Mouse (Mus musculus): ENCODE data around the gene Ppp1r1b. TPM values are rescaled to one million over a fixed set of nuclear protein-coding genes. Genes with fewer than 3 reads are reported as not detected.

Gene Ppp1r1b
- total and polyA plus RNA-seq, 3 experiments: 0.08 TPM; not detected in 2

DNA sequence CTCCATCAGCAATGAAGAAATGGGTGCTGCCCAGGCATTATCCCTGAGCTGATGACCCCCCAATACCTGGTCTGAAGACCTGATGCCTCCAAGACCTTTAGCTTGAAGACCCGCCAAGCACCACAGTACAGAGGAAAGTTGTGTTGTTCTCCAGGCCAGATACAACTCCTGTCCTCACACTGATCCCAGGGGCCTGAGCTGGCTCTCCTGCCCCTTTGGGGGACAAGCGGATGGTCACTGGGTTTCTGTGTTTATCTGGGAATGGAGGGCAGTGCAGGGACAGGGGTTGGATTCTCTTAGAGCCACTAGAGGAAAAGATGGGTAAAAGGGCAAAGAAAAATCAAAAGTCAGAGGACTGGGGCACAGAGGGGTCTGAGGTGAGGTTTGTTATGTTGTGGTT, 28.3 kb upstream of the Ppp1r1b start:
- Histone ChIP-seq H3K27ac (ENCODE audit: insufficient read depth, low read depth) (no peak overlapping the region), H3K9me3 (replicated peaks; ENCODE audit: low read length) (no peaks in the 10 kb centered on the region), H3K4me3 (replicated peaks in 1 of 3; ENCODE audit: low read depth in 2 of 3, low read length in 2 of 3, poor library complexity in 1 of 3) (no peak overlapping the region), H3K4me2 (ENCODE audit: insufficient read depth, low read depth, poor library complexity, severe bottlenecking) (no peak overlapping the region), H3K27me3 (replicated peaks) (peaks cover 99% of the 10 kb centered on the region), H3K79me2 (replicated peaks; ENCODE audit: control insufficient read depth, extremely low read depth, insufficient read depth, poor library complexity, severe bottlenecking) (no peaks in the 10 kb centered on the region), H3K36me3 (replicated peaks in 1 of 2; ENCODE audit: control insufficient read depth in 1 of 2, insufficient read depth in 1 of 2, low read length in 1 of 2) (no peaks in the 10 kb centered on the region), H3K9ac (ENCODE audit: insufficient read depth, low read depth) (no peak overlapping the region), H3K4me1 (ENCODE audit: control insufficient read depth in 1 of 2, insufficient read depth in 2 of 2) (no peaks in the 10 kb centered on the region)
- no peak for DNase-seq (ENCODE audit: extremely low read depth)
- dilution Hi-C loops (cut with MboI; ENCODE audit: extremely low pct_ligation_motif_present, extremely low pct_unique_long_range_greater_than_20kb, low sequenced_read_pairs) (no loop called here), in situ Hi-C loops (cut with MboI; ENCODE audit: low pct_ligation_motif_present, low pct_unique_long_range_greater_than_20kb, low sequenced_read_pairs) (no loop called here)
- no peak for TF ChIP-seq NELFE (IDR thresholded peaks at IDR 0.05; ENCODE audit: low read depth, low read length)
- TF ChIP-seq MAFK (IDR thresholded peaks at IDR 0.05; ENCODE audit: insufficient replicate concordance, low read length): no peak
- no peak for TF ChIP-seq POLR2A (IDR thresholded peaks at IDR 0.05; ENCODE audit: low read depth, low read length)

DNA sequence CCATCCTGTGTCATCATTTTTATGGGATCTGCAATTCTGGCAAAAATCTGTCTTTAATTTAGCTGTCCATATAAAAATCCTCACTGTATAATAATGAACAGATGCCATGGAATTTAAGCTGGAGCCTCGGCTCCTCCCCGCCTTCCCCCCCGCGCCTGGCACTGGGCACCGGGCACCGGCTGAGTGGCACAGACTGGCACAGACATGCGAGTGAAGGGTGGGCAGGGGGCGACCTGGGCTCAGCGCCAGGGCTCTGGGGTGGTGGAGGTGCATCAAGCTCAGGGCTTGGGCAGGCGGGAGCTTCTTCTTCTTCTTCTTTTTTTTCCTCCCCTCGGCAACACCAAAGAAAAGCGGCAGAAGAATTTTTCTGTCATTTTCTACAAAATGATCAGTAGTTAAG, 27.8 kb upstream of the Ppp1r1b start:
- dilution Hi-C loops (cut with MboI; ENCODE audit: extremely low pct_ligation_motif_present, extremely low pct_unique_long_range_greater_than_20kb, low sequenced_read_pairs): no loop called here

DNA sequence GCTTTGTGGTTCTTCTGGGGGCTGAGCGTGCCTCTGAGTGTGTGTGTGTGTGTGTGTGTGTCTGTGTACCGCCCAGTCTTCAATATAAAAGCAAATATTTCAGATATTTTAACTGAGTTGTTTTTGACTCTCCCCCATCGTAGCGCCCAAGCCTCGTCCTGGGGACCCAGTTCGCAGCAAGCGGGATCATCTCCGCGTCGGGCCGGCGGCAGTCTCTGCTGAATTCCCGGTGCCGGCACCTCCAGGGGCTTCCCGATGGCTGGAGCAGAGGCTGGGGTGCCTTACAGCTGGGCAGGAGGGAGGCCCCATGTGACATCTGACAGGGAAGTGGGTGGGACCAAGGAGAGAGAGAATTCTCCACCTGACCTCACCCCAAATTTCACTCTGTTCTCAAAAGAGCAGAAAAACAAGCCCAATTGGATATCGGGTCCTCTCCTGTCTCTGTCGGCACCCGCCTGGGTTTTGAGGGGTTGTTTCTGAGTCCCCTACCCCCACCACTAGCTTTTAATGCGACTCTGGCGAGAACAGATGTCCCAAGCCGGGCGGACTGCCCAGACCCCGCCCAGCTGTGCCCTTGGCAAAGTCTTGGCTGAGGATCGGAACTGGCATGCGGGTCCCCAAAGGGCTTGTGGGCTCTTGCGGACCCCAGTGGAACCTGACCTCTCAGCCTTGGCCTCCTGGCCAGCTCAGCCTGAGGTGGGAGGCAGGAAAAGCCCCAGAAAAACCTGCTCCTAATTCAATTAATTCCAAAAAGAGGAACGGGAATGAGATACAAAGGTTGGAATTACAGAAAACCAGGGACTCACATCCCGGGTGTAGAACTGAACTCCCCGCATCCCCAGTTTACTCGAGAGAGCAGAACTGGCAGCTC, 27.2 kb upstream of the Ppp1r1b start:
- Histone ChIP-seq H3K9ac (ENCODE audit: insufficient read depth, low read depth) (no peak overlapping the region), H3K36me3 (replicated peaks in 1 of 2; ENCODE audit: control insufficient read depth in 1 of 2, insufficient read depth in 1 of 2, low read length in 1 of 2) (no peaks in the 10 kb centered on the region), H3K79me2 (replicated peaks; ENCODE audit: control insufficient read depth, extremely low read depth, insufficient read depth, poor library complexity, severe bottlenecking) (no peaks in the 10 kb centered on the region), H3K4me3 (replicated peaks in 1 of 3; ENCODE audit: low read depth in 2 of 3, low read length in 2 of 3, poor library complexity in 1 of 3) (no peak overlapping the region), H3K27ac (ENCODE audit: insufficient read depth, low read depth) (no peak overlapping the region), H3K4me2 (ENCODE audit: insufficient read depth, low read depth, poor library complexity, severe bottlenecking) (no peak overlapping the region), H3K9me3 (replicated peaks; ENCODE audit: low read length) (no peaks in the 10 kb centered on the region), H3K4me1 (ENCODE audit: control insufficient read depth in 1 of 2, insufficient read depth in 2 of 2) (no peaks in the 10 kb centered on the region), H3K27me3 (replicated peaks) (peaks cover 97% of the 10 kb centered on the region)
- TF ChIP-seq MYC (IDR thresholded peaks at IDR 0.05; ENCODE audit: low read depth, low read length) (no peak), PAX5 (IDR thresholded peaks at IDR 0.05; ENCODE audit: low read length) (no peak), BHLHE40 (IDR thresholded peaks at IDR 0.05; ENCODE audit: low read depth, low read length) (no peak), CHD2 (IDR thresholded peaks at IDR 0.05; ENCODE audit: low read length) (no peak), ELF1 (IDR thresholded peaks at IDR 0.05; ENCODE audit: low read depth, low read length) (no peak), ZNF384 (IDR thresholded peaks at IDR 0.05; ENCODE audit: low read depth, low read length) (no peak), MAFK (IDR thresholded peaks at IDR 0.05; ENCODE audit: insufficient replicate concordance, low read length) (no peak), MAZ (IDR thresholded peaks at IDR 0.05; ENCODE audit: low read depth, low read length) (no peak), CTCF (conservative IDR thresholded peaks at IDR 0.05 in 1 of 2, IDR thresholded peaks at IDR 0.05 in 1 of 2; ENCODE audit: low read depth in 2 of 2, low read length in 2 of 2) (no peak), USF1 (IDR thresholded peaks at IDR 0.05; ENCODE audit: low read depth, low read length) (no peak)
- dilution Hi-C loops (cut with MboI; ENCODE audit: extremely low pct_ligation_motif_present, extremely low pct_unique_long_range_greater_than_20kb, low sequenced_read_pairs) (no loop called here), in situ Hi-C loops (cut with MboI; ENCODE audit: low pct_ligation_motif_present, low pct_unique_long_range_greater_than_20kb, low sequenced_read_pairs) (no loop called here)
- no peak for DNase-seq (ENCODE audit: extremely low read depth)

More for the DNA sequence above, 27.8 kb upstream of the Ppp1r1b start:
- Histone ChIP-seq H3K9ac (ENCODE audit: insufficient read depth, low read depth) (no peak overlapping the region), H3K4me1 (ENCODE audit: control insufficient read depth in 1 of 2, insufficient read depth in 2 of 2) (no peaks in the 10 kb centered on the region), H3K4me2 (ENCODE audit: insufficient read depth, low read depth, poor library complexity, severe bottlenecking) (no peak overlapping the region), H3K4me3 (replicated peaks in 1 of 3; ENCODE audit: low read depth in 2 of 3, low read length in 2 of 3, poor library complexity in 1 of 3) (no peak overlapping the region), H3K36me3 (replicated peaks in 1 of 2; ENCODE audit: control insufficient read depth in 1 of 2, insufficient read depth in 1 of 2, low read length in 1 of 2) (no peaks in the 10 kb centered on the region), H3K9me3 (replicated peaks; ENCODE audit: low read length) (no peaks in the 10 kb centered on the region), H3K27ac (ENCODE audit: insufficient read depth, low read depth) (no peak overlapping the region), H3K27me3 (replicated peaks) (peaks cover 99% of the 10 kb centered on the region), H3K79me2 (replicated peaks; ENCODE audit: control insufficient read depth, extremely low read depth, insufficient read depth, poor library complexity, severe bottlenecking) (no peaks in the 10 kb centered on the region)
- DNase-seq (ENCODE audit: extremely low read depth): no peak
- TF ChIP-seq USF2 (conservative IDR thresholded peaks at IDR 0.05; ENCODE audit: low read depth, low read length): no peak
- no peak for TF ChIP-seq PAX5 (IDR thresholded peaks at IDR 0.05; ENCODE audit: low read length)
- no peak for TF ChIP-seq TBP (conservative IDR thresholded peaks at IDR 0.05; ENCODE audit: low read depth, low read length)
- no peak for TF ChIP-seq POLR2AphosphoS2 (IDR thresholded peaks at IDR 0.05; ENCODE audit: low read depth, low read length)
- no peak for TF ChIP-seq HCFC1 (IDR thresholded peaks at IDR 0.05; ENCODE audit: low read depth, low read length)
- TF ChIP-seq CHD1 (IDR thresholded peaks at IDR 0.05; ENCODE audit: low read depth, low read length): no peak
- TF ChIP-seq MAFK (IDR thresholded peaks at IDR 0.05; ENCODE audit: insufficient replicate concordance, low read length): no peak
- TF ChIP-seq TCF12 (IDR thresholded peaks at IDR 0.05; ENCODE audit: low read depth, low read length): no peak
- TF ChIP-seq UBTF (IDR thresholded peaks at IDR 0.05; ENCODE audit: low read depth, low read length): no peak
- no peak for TF ChIP-seq RAD21 (IDR thresholded peaks at IDR 0.05; ENCODE audit: low read depth, low read length)
- no peak for TF ChIP-seq KAT2A (IDR thresholded peaks at IDR 0.05; ENCODE audit: insufficient replicate concordance, low read length)
- TF ChIP-seq NRF1 (IDR thresholded peaks at IDR 0.05; ENCODE audit: low read depth, low read length): no peak
- no peak for TF ChIP-seq USF1 (IDR thresholded peaks at IDR 0.05; ENCODE audit: low read depth, low read length)
- no peak for TF ChIP-seq ZNF384 (IDR thresholded peaks at IDR 0.05; ENCODE audit: low read depth, low read length)
- no peak for TF ChIP-seq SIN3A (IDR thresholded peaks at IDR 0.05; ENCODE audit: low read length)
- in situ Hi-C loops (cut with MboI; ENCODE audit: low pct_ligation_motif_present, low pct_unique_long_range_greater_than_20kb, low sequenced_read_pairs): no loop called here

All from CH12.LX (cell line).